Mouse (Mus musculus): ENCODE measurements at regions not wholly inside any gene's neighbourhood (a gene's known extent, or its start where the extent isn't known, plus 50 kb on each side); places are given as distances from the start of the nearest gene placed in this dataset.

DNA sequence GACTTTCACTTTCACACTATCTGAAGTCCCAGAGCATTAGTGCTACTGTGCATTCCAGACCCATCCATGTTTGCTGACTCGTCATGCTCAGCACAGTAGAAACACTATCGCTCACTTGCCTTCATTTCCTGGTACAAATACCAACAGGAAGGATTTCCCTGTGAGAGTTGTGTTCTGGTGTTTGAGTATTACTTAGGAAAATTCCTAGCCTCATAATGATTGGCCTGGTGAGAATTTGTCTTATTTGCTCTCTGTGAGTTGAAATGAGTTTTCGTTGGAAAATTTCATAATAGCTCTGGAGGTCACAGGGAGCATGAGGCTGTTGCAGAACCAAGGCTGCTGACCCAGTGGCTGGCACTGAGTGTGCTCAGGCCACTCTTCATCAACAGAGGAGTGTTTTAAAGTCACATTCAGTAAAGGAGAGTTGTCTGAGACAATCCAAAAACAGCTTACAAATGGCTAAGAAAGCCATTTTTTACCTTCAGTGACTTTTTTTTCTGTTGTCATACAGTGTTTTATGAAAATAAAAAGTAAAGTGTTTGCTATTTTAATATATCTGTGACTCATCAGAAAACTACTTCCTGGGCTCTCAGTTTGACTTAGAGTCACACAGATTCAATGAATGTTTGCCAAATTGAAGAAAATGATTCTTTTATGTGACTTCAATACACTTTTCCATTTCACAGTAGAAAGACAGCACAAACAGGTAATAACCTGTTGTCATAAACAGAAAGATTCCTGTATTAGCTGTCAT lies 64.4 kb upstream of the Zcchc2 start:
- TF ChIP-seq CTCF (IDR thresholded peaks at IDR 0.05; ENCODE audit: low read depth, low read length) (no peak), POLR2AphosphoS5 (IDR thresholded peaks at IDR 0.05; ENCODE audit: insufficient replicate concordance, low read depth, low read length) (no peak), TAL1 (conservative IDR thresholded peaks at IDR 0.05; ENCODE audit: low read depth, low read length) (no peak)

Data from G1E (cell line).